15 mouse cellular contexts compared by ENCODE assay signal in genomic region chr13:114987668-114988067, GRCm38 (mm10). TPM values are rescaled to one million over a fixed set of nuclear protein-coding genes. Genes with fewer than 3 reads are reported as not detected.
DNase-seq lines count a peak whose midpoint lies in the region; ATAC-seq and TF ChIP-seq lines count a peak whose summit lies in the region.
"Had no signal": no experiment of that assay in that cellular context is flagged by ENCODE, and none has a peak within 500 bp of the region (broad histone marks: within the 10 kb centered on the region; RNA-seq: fewer than 3 reads in every experiment).

No protein-coding gene starts in this region.

- peak overlapping the region; percentile 8 to 20; a peak in 2 of 4 replicates for H3K27ac ChIP-seq in heart, embryonic 14.5 days (replicated peaks in 1 of 2; ENCODE audit: control insufficient read depth in 1 of 2, insufficient read depth in 1 of 2, low read depth in 2 of 2, low read length in 2 of 2)
- no peak overlapping the region for H3K27ac ChIP-seq in lung, postnatal 0 days (ENCODE audit: low read length)
- H3K27ac ChIP-seq in midbrain, embryonic 16.5 days (ENCODE audit: low read length) = no peak overlapping the region
- H3K27ac ChIP-seq: embryonic facial prominence, embryonic 12.5 days; forebrain, embryonic 15.5 days; hindbrain, embryonic 15.5 days had no signal

- H3K9me3 ChIP-seq in heart, embryonic 14.5 days (ENCODE audit: control insufficient read depth, low read length) = no peaks in the 10 kb centered on the region
- no peaks in the 10 kb centered on the region for H3K9me3 ChIP-seq in lung, postnatal 0 days (ENCODE audit: low read length)
- H3K9me3 ChIP-seq in midbrain, embryonic 16.5 days (replicated peaks; ENCODE audit: control insufficient read depth, low read length, poor library complexity, severe bottlenecking) = no peaks in the 10 kb centered on the region
- H3K9me3 ChIP-seq: embryonic facial prominence, embryonic 12.5 days; forebrain, embryonic 15.5 days; hindbrain, embryonic 15.5 days had no signal

- 66% methylated on average over 6 of the region's 6 CpGs for WGBS in heart, embryonic 14.5 days
- 45% methylated on average over 6 of the region's 6 CpGs for WGBS in lung, postnatal 0 days
- 63% methylated on average over 6 of the region's 6 CpGs for WGBS in midbrain, embryonic 16.5 days

- no peak for ATAC-seq in heart, embryonic 14.5 days (ENCODE audit: insufficient number of reproducible peaks, insufficient read depth, low FRiP score, low read depth)
- peak; percentile 73 for ATAC-seq in lung, postnatal 0 days
- no peak for ATAC-seq in midbrain, embryonic 16.5 days
- ATAC-seq: forebrain, embryonic 15.5 days had no signal

- DNase-seq in heart, adult 9 months (ENCODE audit: low spot score in 2 of 2) = no peak
- DNase-seq in lung, postnatal 0 days (ENCODE audit: low spot score) = peak; percentile 46
- DNase-seq in lung, postnatal 4 days = no peak
- peak; percentile 36 for DNase-seq in lung, postnatal 10 days
- DNase-seq in left cerebral cortex, postnatal 10 days (ENCODE audit: extremely low spot score in 1 of 2, low spot score in 2 of 2) = no peak
- DNase-seq: cerebellum, adult 11-12 months; cerebellum, adult 9-10 months; cerebellum, postnatal 25 days; gastrocnemius, postnatal 25 days had no signal

- TF ChIP-seq EP300 in lung, postnatal 0 days (IDR thresholded peaks at IDR 0.05) = no peak

- no peak overlapping the region for H3K4me3 ChIP-seq in heart, embryonic 14.5 days (ENCODE audit: control insufficient read depth in 1 of 2, insufficient read depth in 1 of 2, low read depth in 1 of 2, low read length in 2 of 2)
- H3K4me3 ChIP-seq in lung, postnatal 0 days (ENCODE audit: low read depth, low read length) = no peak overlapping the region
- H3K4me3 ChIP-seq in midbrain, embryonic 16.5 days (ENCODE audit: low read depth, low read length) = no peak overlapping the region
- H3K4me3 ChIP-seq: embryonic facial prominence, embryonic 12.5 days; forebrain, embryonic 15.5 days; hindbrain, embryonic 15.5 days had no signal

- no peak for TF ChIP-seq CTCF in lung, postnatal 0 days (IDR thresholded peaks at IDR 0.05)

- H3K27me3 ChIP-seq in heart, embryonic 14.5 days (ENCODE audit: control insufficient read depth, insufficient read depth, low read length) = no peaks in the 10 kb centered on the region
- no peaks in the 10 kb centered on the region for H3K27me3 ChIP-seq in lung, postnatal 0 days (replicated peaks; ENCODE audit: insufficient read depth, low read length)
- no peaks in the 10 kb centered on the region for H3K27me3 ChIP-seq in midbrain, embryonic 16.5 days (ENCODE audit: control insufficient read depth, insufficient read depth, low read depth, low read length)
- H3K27me3 ChIP-seq: embryonic facial prominence, embryonic 12.5 days; forebrain, embryonic 15.5 days; hindbrain, embryonic 15.5 days had no signal

- H3K9ac ChIP-seq in heart, embryonic 14.5 days (ENCODE audit: low read length) = no peak overlapping the region
- no peak overlapping the region for H3K9ac ChIP-seq in lung, postnatal 0 days (replicated peaks; ENCODE audit: low read depth)
- no peak overlapping the region for H3K9ac ChIP-seq in midbrain, embryonic 16.5 days (ENCODE audit: low read depth, low read length)
- H3K9ac ChIP-seq: embryonic facial prominence, embryonic 12.5 days; forebrain, embryonic 15.5 days; hindbrain, embryonic 15.5 days had no signal

- intact Hi-C loops in left cerebral cortex, postnatal 10 days (cut with DNase I) = loop anchor here (10.0 kb wide), 3 partner anchors 107 to 1727 kb away; partner anchors contain the start of gene Pelo

- peaks cover 3 to 5% of the 10 kb centered on the region in 2 experiments; a peak in 3 of 4 replicates for H3K4me1 ChIP-seq in heart, embryonic 14.5 days (ENCODE audit: control insufficient read depth in 2 of 2, insufficient read depth in 2 of 2, low read length in 2 of 2)
- no peaks in the 10 kb centered on the region for H3K4me1 ChIP-seq in lung, postnatal 0 days (ENCODE audit: insufficient read depth, low read depth, low read length)
- H3K4me1 ChIP-seq in midbrain, embryonic 16.5 days (ENCODE audit: control insufficient read depth, insufficient read depth, low read length) = no peaks in the 10 kb centered on the region
- H3K4me1 ChIP-seq: embryonic facial prominence, embryonic 12.5 days had no signal

- H3K36me3 ChIP-seq in heart, embryonic 14.5 days (ENCODE audit: control insufficient read depth, insufficient read depth, low read length) = peaks cover 76% of the 10 kb centered on the region
- H3K36me3 ChIP-seq in lung, postnatal 0 days (ENCODE audit: insufficient read depth, low read length) = no peaks in the 10 kb centered on the region
- H3K36me3 ChIP-seq in midbrain, embryonic 16.5 days (ENCODE audit: control insufficient read depth, insufficient read depth, low read length) = no peaks in the 10 kb centered on the region
- H3K36me3 ChIP-seq: embryonic facial prominence, embryonic 12.5 days; forebrain, embryonic 15.5 days; hindbrain, embryonic 15.5 days had no signal

- H3K4me2 ChIP-seq in heart, embryonic 14.5 days (ENCODE audit: low read length) = no peak overlapping the region
- H3K4me2 ChIP-seq in lung, postnatal 0 days (replicated peaks; ENCODE audit: low read depth, low read length) = no peak overlapping the region
- no peak overlapping the region for H3K4me2 ChIP-seq in midbrain, embryonic 16.5 days (ENCODE audit: low read length)
- H3K4me2 ChIP-seq: embryonic facial prominence, embryonic 12.5 days; forebrain, embryonic 15.5 days; heart, embryonic 11.5 days; hindbrain, embryonic 15.5 days had no signal

RNA-seq across cellular contexts. Expression of gene Itga2, which starts 55.8 kb away (rescaled TPM):
- polyA plus RNA-seq in heart, embryonic 14.5 days (2014; fragmentation: Nextera tagmentation; extraction: Ambion mirVana) = 2.0 and 2.6 TPM in 2 replicates
- 15.2 and 18.8 TPM in 2 replicates for polyA plus RNA-seq in lung, postnatal 0 days (2015; fragmentation: Nextera tagmentation; extraction: Ambion mirVana)
- 1.4 and 2.1 TPM in 2 replicates for polyA plus RNA-seq in midbrain, embryonic 16.5 days (2015; fragmentation: Nextera tagmentation; extraction: Ambion mirVana)
- under 1 TPM; 0.32 to 0.58 TPM for total RNA-seq in left cerebral cortex, postnatal 10 days (2021)

Comparison
In these comparisons a context has a peak if more than half of its experiments do, and no peak if none do; other contexts are left out.
1. DNase-seq: peak in lung, postnatal 0 days (single experiment) and lung, postnatal 10 days (single experiment); none in heart, adult 9 months (0 of 2), lung, postnatal 4 days (0 of 2) and left cerebral cortex, postnatal 10 days (0 of 2).
2. H3K27ac ChIP-seq: peak in heart, embryonic 14.5 days (2 of 2); none in lung, postnatal 0 days (single experiment) and midbrain, embryonic 16.5 days (single experiment).